Mouse (Mus musculus): ENCODE results near the gene Zar1.
A peak's percentile ranks its signal among the peaks of the same experiment; 100 is the strongest.
"Not testable (repeated sequence)": the region's sequence is repeated elsewhere in the genome, so short reads cannot be mapped to it uniquely, and the experiment has no call there.

The Zar1 gene

GRCm38 (mm10) chr5:72580970-72581332 lies at the start of gene Zar1:
TSS of gene Zar1 (minus strand) at chr5:72581254.
- not testable (repeated sequence) for DNase-seq (ENCODE audit: low spot score)

DNA sequence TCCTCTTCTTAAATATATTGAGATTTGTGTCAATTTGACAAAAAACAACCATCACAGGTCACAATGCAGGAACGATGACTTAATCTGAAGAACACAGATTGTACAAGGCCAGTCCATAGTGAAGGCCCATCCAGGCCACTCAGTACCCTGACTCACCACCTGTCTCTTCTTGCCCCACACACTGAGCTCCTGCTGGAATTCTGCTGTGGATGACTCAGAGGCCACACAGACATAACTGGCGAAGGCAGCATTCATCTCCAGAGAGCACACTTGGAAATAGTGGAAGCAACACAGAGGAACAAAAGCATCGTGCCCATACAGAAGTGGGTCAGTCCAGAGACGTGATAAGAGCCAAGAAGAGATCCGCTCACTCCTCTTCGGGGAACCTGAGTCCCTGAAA lies 49.0 kb upstream of the Zar1 start:
- no peak for DNase-seq (ENCODE audit: low spot score)

DNA sequence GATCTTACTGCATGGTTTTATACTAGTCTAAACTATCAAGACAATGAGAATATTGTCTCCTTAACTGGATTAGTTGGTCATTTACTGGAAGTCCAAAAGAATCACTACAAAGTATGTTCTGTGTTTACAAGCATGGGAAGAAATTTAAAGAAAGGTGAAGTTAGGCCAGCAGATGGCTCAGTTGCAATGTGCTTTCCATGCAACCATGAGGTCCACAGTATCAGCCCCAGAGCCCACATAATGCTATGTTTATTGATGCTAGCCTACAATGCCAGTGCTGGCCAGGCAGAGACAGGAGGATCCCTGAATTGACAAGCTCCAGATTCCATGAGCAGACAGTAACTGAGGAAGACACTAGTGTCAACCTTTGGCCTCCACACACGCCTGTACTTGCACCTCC lies 40.0 kb upstream of the Zar1 start:
- DNase-seq (ENCODE audit: low spot score): no peak

DNA sequence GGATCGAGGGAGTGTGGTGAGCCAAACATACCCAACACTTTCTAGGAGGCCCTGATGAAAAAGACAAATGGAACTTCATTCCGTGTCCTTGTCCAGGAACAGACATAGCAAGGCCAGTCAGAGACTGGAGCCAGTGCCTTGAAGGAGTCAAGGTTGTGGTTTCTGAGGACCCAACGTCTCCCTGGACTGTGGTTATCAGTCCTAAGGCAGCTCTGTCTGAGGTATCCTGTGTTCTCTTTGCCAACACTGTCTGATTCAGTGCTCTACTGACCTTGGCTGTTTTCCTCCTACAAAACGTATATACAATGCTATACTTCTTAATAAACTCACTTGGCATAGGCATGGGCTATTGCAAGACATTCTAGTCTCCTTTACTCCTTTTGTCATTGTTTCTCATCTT lies 36.4 kb upstream of the Zar1 start:
- no peak for DNase-seq (ENCODE audit: low spot score)

DNA sequence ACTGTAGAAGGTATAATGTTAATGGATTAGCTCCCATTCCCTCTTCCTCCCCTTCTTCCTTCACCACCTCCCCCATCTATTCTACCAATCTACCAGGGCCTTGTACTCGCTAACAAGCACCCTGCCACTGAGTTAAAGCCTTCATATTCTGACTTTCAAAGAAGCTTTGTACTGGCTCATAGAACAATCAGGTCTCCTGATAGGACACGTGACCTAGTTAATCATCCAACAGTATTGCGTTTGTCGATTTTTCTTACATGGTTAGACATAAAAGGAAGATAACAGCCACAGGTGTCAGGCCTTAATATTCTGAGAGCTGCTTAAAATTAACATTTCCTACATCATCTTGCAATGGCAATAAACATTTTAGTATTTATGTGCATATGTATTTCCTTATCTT lies 22.1 kb upstream of the Zar1 start:
- no peak for DNase-seq (ENCODE audit: low spot score)

DNA sequence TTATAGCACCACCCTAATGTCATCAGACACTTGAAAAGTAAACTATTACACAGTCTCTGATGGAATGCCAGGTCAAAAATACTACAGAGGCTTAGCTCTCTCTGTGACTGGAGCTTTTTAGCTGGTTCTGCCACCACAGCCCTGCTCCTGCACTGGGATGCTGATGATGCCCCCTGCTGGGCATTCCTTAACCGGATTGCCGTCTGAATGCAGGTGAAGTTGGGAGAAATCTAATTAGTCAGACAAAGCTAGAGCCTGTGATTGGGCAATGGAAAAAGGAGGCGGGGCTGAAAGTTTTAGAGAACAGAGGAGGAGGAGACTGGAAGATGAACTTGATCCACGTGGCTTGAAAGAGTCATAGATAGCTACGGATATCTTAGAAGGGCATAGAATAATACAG lies 20.0 kb upstream of the Zar1 start:
- DNase-seq (ENCODE audit: low spot score): peak; percentile 3

GRCm38 (mm10) chr5:72587192-72587681 lies 6.2 kb upstream of the Zar1 start, which contains the start of gene Gm5868:
TSS of gene Gm5868 (minus strand) at chr5:72587551.
- no peak for DNase-seq (ENCODE audit: low spot score)

DNA sequence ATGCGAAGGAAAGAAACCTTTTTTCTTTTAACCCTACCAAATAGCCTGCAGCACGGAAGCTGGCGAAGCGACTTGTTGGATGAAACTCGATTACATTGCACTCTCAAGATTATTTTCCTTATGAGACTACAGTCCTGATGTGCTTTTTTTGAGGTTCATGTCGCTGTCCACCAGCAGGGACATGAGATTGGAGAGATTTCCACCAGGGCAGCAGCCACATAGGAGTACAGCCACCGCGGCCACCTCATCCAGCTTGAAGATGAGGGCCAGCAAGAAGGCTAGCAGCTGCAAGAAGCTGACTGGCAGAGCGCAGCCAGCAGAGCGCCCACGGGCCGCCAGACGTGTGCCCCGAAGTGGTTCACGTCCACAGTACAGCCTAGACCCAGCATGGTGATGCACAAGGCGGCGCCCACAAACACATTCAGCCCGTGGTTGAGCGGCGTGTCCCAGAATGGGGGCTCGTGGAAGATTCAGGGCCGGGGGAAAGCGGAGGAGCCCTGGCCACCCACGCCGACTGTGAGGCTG lies 5.7 kb upstream of the Zar1 start:
- not testable (repeated sequence) for DNase-seq (ENCODE audit: low spot score)

DNA sequence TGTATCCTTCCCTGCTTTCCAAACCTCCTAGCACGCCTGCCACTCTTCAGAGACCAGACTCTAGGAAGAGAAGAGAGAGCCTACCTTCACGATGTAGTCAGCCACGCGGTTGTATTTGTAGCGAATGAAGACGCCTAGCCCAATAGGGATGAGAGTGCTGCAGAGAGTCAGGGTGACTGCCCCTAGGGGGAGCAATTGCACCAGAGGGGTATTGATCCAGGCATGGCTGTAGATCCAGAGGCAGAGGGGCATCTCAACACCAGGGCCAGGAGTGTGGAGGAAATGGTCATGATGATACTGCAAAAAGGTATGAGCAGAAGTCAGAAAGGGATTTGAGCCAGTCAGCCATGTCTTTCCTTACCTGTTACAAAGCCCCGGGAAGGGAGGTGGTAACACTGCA lies 5.1 kb upstream of the Zar1 start:
- not testable (repeated sequence) for DNase-seq (ENCODE audit: low spot score)

GRCm38 (mm10) chr5:72580088-72580969 lies 725 bp downstream of the Zar1 start:
- not testable (repeated sequence) for DNase-seq (ENCODE audit: low spot score)

DNA sequence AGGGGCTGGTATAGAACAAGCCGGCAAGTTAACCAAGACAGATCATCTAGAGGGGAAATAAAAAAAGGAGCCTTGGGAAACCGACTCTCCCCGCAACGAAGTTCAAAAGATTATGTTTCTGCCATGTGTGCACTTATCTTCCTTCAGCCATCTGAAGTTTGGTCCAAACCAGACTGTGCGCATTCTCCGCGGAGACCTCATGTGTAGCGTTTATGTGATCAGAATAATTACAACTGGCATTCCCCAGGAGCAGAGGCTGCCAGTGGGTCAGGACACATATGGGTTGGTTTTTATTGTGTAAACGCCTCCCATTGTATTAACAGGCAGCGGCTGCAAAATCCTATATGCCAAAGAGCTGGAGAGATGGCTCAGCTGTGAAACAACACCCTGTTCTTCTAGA lies 1.5 kb downstream of the Zar1 start:
- DNase-seq (ENCODE audit: low spot score): not testable (repeated sequence)

GRCm38 (mm10) chr5:72565621-72566020 lies 15.4 kb downstream of the Zar1 start:
- no peak for DNase-seq (ENCODE audit: low spot score)

GRCm38 (mm10) chr5:72563183-72563582 lies 17.9 kb downstream of the Zar1 start:
- DNase-seq (ENCODE audit: low spot score): not testable (repeated sequence)

DNA sequence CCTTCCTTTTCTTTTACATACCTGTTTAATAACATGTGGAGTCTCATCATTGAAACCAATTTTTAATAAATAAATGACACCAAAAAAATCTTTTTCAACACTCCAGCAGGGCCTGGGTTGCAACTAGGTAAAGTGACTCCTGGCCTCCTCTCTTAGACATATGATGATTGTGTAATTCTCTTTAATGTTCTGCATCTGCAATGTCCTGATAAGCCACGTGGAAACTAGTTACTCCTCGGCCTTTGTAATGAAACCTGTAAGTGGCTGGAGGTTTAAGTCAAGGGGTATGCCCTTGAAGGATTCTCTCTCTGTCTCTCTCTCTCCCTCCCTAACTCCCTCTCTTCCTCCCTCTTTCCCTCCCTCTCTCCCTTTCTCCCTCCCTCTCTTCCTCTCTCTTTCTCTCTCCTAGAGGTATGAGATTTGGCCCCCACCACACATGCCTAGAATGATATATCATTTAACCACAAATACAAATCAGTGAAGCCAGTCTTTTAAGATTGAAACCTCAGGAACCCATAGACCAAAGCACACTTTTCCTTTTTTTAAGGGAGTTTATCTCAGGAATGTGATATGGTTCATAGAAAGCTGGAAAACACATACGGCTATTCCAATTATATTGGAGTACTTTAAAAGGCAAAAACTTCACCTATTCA lies 20.0 kb downstream of the Zar1 start:
- DNase-seq (ENCODE audit: low spot score): no peak

DNA sequence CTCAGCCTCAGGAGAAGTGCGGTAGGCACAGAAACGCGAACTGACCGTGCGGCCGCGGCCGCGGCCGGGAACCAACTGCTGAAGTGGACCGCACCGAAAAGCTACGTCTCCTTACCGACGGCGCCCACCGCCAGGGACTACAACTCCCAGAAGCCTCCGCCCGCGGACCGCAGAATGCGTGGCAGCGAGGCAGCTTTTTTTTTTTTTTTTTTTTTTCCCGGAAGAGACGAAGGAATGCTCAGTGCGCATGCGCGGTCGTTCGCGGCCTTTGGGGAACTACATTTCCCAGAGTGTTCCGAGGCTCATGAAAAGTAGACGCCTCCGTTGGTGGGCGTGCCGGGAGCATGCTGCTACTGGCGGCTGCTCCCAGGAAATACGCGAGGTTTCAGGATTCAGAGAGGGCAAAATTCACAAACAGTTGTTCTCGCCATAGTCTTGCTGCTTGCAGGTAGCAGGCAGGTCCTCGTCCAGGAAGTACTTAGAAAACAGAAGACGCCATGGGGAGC lies 21.5 kb downstream of the Zar1 start, which contains the start of gene Nfxl1:
Gene Nfxl1, minus strand, starts transcription at position 141 of the 506 bp plus-strand sequence.
- peak; percentile 58 for DNase-seq (ENCODE audit: low spot score)

- DNase-seq (ENCODE audit: low spot score): no peak
These were observed 22.1 kb downstream of the Zar1 start for GRCm38 (mm10) chr5:72558716-72559526.

- no peak for DNase-seq (ENCODE audit: low spot score)
These were observed 24.8 kb downstream of the Zar1 start for GRCm38 (mm10) chr5:72556245-72556644.

GRCm38 (mm10) chr5:72551209-72551608 lies 29.8 kb downstream of the Zar1 start:
- DNase-seq (ENCODE audit: low spot score): no peak

GRCm38 (mm10) chr5:72528896-72529295 lies 52.2 kb downstream of the Zar1 start:
- DNase-seq (ENCODE audit: low spot score): no peak

Measured in layer of hippocampus, adult 9-10 months (tissue).